Mouse (Mus musculus) megakaryocyte, embryonic 14.5 days (primary cell): ENCODE data around the gene Tysnd1.

Experiments used
- FLI1 ChIP-seq: IDR thresholded peaks from 2 replicates; pipeline ENCODE4 v1.6.1; 2012; ENCODE audit warnings: low read length, inconsistent platforms, mixed read lengths
- GATA1 ChIP-seq: IDR thresholded peaks from 3 replicates; pipeline ENCODE4 v1.6.1; 2012; ENCODE audit warnings: mixed read lengths, low read length, inconsistent platforms, borderline replicate concordance

DNA sequence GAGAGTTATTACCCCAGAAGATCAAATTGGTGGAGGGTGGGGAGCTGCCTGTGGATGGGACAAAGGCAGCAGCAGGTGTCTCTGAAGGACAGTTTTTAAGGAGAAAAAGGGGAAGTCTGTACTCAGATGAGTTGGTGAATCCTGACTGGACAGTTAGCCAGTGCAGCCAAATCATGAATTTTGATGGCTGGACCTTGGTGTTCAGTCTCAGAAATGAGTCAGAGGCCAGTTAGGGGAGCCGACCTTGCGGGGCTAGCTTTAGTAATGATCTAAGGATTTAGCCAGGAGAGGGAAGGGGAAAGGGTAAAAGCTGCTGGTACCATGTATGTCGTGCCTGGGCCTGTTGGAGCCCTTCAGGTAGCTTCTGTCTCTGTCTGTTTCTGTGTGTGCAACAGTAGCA is 18.3 kb downstream of the Tysnd1 start:
- TF ChIP-seq GATA1: no peak
- no peak for TF ChIP-seq FLI1
